Mouse (Mus musculus) testis, adult 2 months (tissue): ENCODE results near the gene Ppp1r15a.

Experiments used
- CTCF ChIP-seq: fragments of 200-500 bp; IDR thresholded peaks from 2 replicates; pipeline ENCODE4 v1.5.1; 2012; ENCODE audit warnings: low read depth, mild to moderate bottlenecking, inconsistent platforms, low read length, moderate library complexity; ENCODE audit not compliant: control insufficient read depth, insufficient read depth, insufficient replicate concordance
- POLR2A ChIP-seq: fragments of 200-500 bp; IDR thresholded peaks from 2 replicates; pipeline ENCODE4 v1.6.1; 2012; ENCODE audit warnings: low read depth, mild to moderate bottlenecking, inconsistent platforms, low read length, moderate library complexity; ENCODE audit not compliant: control insufficient read depth

DNA sequence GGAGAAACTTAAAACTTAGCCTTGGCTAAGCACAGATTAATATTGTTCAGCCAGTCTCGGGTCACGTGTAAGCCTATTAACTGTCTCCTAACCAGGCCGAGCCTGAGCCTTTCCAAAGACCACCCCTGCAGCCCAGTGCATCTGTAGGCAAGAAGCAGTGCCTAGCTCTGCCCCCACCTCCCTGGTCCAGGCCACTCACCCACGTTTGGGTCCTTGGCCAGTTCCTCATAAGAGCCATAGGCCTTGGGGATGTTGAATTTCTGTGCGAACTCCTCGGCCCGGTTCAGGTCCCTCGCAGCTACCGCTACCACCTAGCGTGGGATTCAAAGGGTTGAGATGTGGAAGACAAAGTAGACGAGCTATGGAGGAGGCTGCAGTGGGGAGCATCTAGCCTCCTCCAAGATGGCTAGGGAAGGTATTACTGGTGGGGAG is 38.2 kb downstream of the Ppp1r15a start:
- TF ChIP-seq POLR2A = no peak
- no peak for TF ChIP-seq CTCF
